Mouse (Mus musculus) lung, postnatal 0 days (tissue): ENCODE results near the gene Tcf20. TPM values are rescaled to one million over a fixed set of nuclear protein-coding genes. Genes with fewer than 3 reads are reported as not detected.

Experiments used
- ATAC-seq: fragments of 200-750 bp; cut with Nextera tagmentation; 2 replicates; pipeline ENCODE4 v1.8.0; 2017; ENCODE audit warnings: moderate library complexity
- DNase-seq: peaks from one replicate; pipeline ENCODE4 v3.0.0-alpha.2; 2016; ENCODE audit warnings: low spot score
- H3K27ac ChIP-seq: fragments of 300-500 bp; sonication (generic); 2 replicates; pipeline ENCODE4 v1.5.1; 2014; ENCODE audit warnings: antibody characterized with exemption, mild to moderate bottlenecking, low read length, mixed read lengths
- H3K27me3 ChIP-seq: fragments of 300-500 bp; sonication (generic); replicated peaks from 2 replicates; pipeline ENCODE4 v1.6.1; 2014; ENCODE audit warnings: low read length, mixed read lengths; ENCODE audit not compliant: insufficient read depth
- H3K36me3 ChIP-seq: fragments of 300-500 bp; sonication (generic); 2 replicates; pipeline ENCODE4 v1.6.1; 2014; ENCODE audit warnings: low read length, mixed read lengths; ENCODE audit not compliant: insufficient read depth
- H3K4me1 ChIP-seq: fragments of 300-500 bp; sonication (generic); 2 replicates; pipeline ENCODE4 v1.6.1; 2014; ENCODE audit warnings: antibody characterized with exemption, low read depth, low read length, mixed read lengths; ENCODE audit not compliant: insufficient read depth
- H3K4me2 ChIP-seq: fragments of 300-500 bp; sonication (generic); replicated peaks from 2 replicates; pipeline ENCODE4 v1.6.1; 2014; ENCODE audit warnings: low read depth, mild to moderate bottlenecking, low read length, moderate library complexity, mixed read lengths
- H3K4me3 ChIP-seq: fragments of 300-500 bp; sonication (generic); 2 replicates; pipeline ENCODE4 v1.5.1; 2014; ENCODE audit warnings: low read depth, low read length
- H3K9ac ChIP-seq: fragments of 300-500 bp; sonication (generic); replicated peaks from 2 replicates; pipeline ENCODE4 v1.6.1; 2014; ENCODE audit warnings: low read depth, mild to moderate bottlenecking
- H3K9me3 ChIP-seq: fragments of 300-500 bp; sonication (generic); 2 replicates; pipeline ENCODE4 v1.6.1; 2016; ENCODE audit warnings: low read length, mixed read lengths
- CTCF ChIP-seq: IDR thresholded peaks from 2 replicates; pipeline ENCODE4 v1.5.1; 2016; ENCODE audit warnings: antibody characterized with exemption, mild to moderate bottlenecking
- EP300 ChIP-seq: IDR thresholded peaks from 2 replicates; pipeline ENCODE4 v1.6.1; 2016; ENCODE audit warnings: antibody characterized with exemption, mild to moderate bottlenecking, control low read depth
- WGBS: fragments of 180-500 bp; shearing (Covaris S2); extraction: QIAGEN DNeasy Blood & Tissue Kit; methylation state at CpG from one replicate; pipeline ENCODE4 v1.1.7; 2014; 5-methylcytosine and 5-hydroxymethylcytosine counted together
- polyA plus RNA-seq: library from polyadenylated mRNA; unstranded; fragments of >200 nt; fragmentation: Nextera tagmentation; extraction: Ambion mirVana; gene quantifications from 2 replicates; pipeline ENCODE4 v1.2.1, GENCODE M21; 2015

Gene Tcf20
- polyA plus RNA-seq, 1 experiment from 2014 or later: 6.1 TPM

GRCm38 (mm10) chr15:83009532-83009931 is 21.9 kb upstream of the Tcf20 start:
- no peak overlapping the region for H3K9ac ChIP-seq
- no peak overlapping the region for H3K4me3 ChIP-seq
- no peak overlapping the region for H3K27ac ChIP-seq
- peaks cover 6% of the 10 kb centered on the region; the same call in 1 of the 2 replicates for H3K4me1 ChIP-seq
- DNase-seq: peak; percentile 58
- H3K4me2 ChIP-seq: no peak overlapping the region
- H3K9me3 ChIP-seq: no peaks in the 10 kb centered on the region
- WGBS: 87% methylated on average over 6 of the region's 6 CpGs
- peak; percentile 49; the same call in 1 of the 2 replicates for ATAC-seq
- no peaks in the 10 kb centered on the region for H3K27me3 ChIP-seq
- H3K36me3 ChIP-seq: no peaks in the 10 kb centered on the region
- TF ChIP-seq CTCF (no peak), EP300 (no peak)

GRCm38 (mm10) chr15:83008761-83009423 is 21.2 kb upstream of the Tcf20 start:
- ATAC-seq: no peak
- no peak for TF ChIP-seq EP300
- no peak for TF ChIP-seq CTCF
- DNase-seq: no peak
- H3K4me3 ChIP-seq: no peak overlapping the region
- H3K9me3 ChIP-seq: no peaks in the 10 kb centered on the region
- H3K36me3 ChIP-seq: no peaks in the 10 kb centered on the region
- H3K27ac ChIP-seq: no peak overlapping the region
- H3K4me1 ChIP-seq: peaks cover 6% of the 10 kb centered on the region; the same call in 1 of the 2 replicates
- WGBS: 62% methylated on average over 13 of the region's 13 CpGs
- no peak overlapping the region for H3K9ac ChIP-seq
- H3K27me3 ChIP-seq: no peaks in the 10 kb centered on the region
- H3K4me2 ChIP-seq: no peak overlapping the region

GRCm38 (mm10) chr15:83007346-83007920 is 19.8 kb upstream of the Tcf20 start:
- ATAC-seq (no peak), DNase-seq (no peak)
- Histone ChIP-seq H3K27me3 (no peaks in the 10 kb centered on the region), H3K27ac (no peak overlapping the region), H3K9ac (no peak overlapping the region), H3K4me2 (no peak overlapping the region), H3K4me3 (no peak overlapping the region), H3K9me3 (no peaks in the 10 kb centered on the region), H3K36me3 (no peaks in the 10 kb centered on the region), H3K4me1 (peaks cover 6% of the 10 kb centered on the region; the same call in 1 of the 2 replicates)
- TF ChIP-seq CTCF (no peak), EP300 (no peak)
- WGBS: 33% methylated on average over 15 of the region's 15 CpGs

GRCm38 (mm10) chr15:83002665-83003548 is 15.2 kb upstream of the Tcf20 start:
- Histone ChIP-seq H3K4me2 (no peak overlapping the region), H3K27me3 (no peaks in the 10 kb centered on the region), H3K4me3 (no peak overlapping the region), H3K4me1 (no peaks in the 10 kb centered on the region), H3K9me3 (no peaks in the 10 kb centered on the region), H3K9ac (no peak overlapping the region), H3K27ac (no peak overlapping the region), H3K36me3 (no peaks in the 10 kb centered on the region)
- ATAC-seq: no peak
- TF ChIP-seq CTCF: no peak
- no peak for TF ChIP-seq EP300
- 45% methylated on average over 12 of the region's 12 CpGs for WGBS
- no peak for DNase-seq

GRCm38 (mm10) chr15:82998811-82999221 is 11.1 kb upstream of the Tcf20 start:
- DNase-seq (no peak), ATAC-seq (no peak)
- Histone ChIP-seq H3K4me1 (no peaks in the 10 kb centered on the region), H3K4me2 (no peak overlapping the region), H3K27me3 (no peaks in the 10 kb centered on the region), H3K27ac (no peak overlapping the region), H3K4me3 (no peak overlapping the region), H3K9me3 (no peaks in the 10 kb centered on the region), H3K36me3 (no peaks in the 10 kb centered on the region), H3K9ac (no peak overlapping the region)
- TF ChIP-seq EP300 (no peak), CTCF (no peak)
- 92% methylated on average over 6 of the region's 6 CpGs for WGBS

- no peak overlapping the region for H3K9ac ChIP-seq
- H3K36me3 ChIP-seq: no peaks in the 10 kb centered on the region
- DNase-seq (no peak), ATAC-seq (no peak)
- H3K27me3 ChIP-seq: no peaks in the 10 kb centered on the region
- H3K27ac ChIP-seq: no peak overlapping the region
- TF ChIP-seq CTCF (no peak), EP300 (no peak)
- H3K4me2 ChIP-seq: no peak overlapping the region
- H3K4me1 ChIP-seq: no peaks in the 10 kb centered on the region
- H3K9me3 ChIP-seq: no peaks in the 10 kb centered on the region
- no peak overlapping the region for H3K4me3 ChIP-seq
These were observed 8.8 kb upstream of the Tcf20 start for GRCm38 (mm10) chr15:82996431-82996830.
